Mouse (Mus musculus) heart, postnatal 0 days (tissue): ENCODE results near the gene Syt3. TPM values are rescaled to one million over a fixed set of nuclear protein-coding genes. Genes with fewer than 3 reads are reported as not detected.

Experiments
- ATAC-seq: fragments of 200-750 bp; cut with Nextera tagmentation; 2 replicates; pipeline ENCODE4 v1.8.0; 2017; ENCODE audit warnings: low read depth, moderate number of reproducible peaks, moderate library complexity; ENCODE audit not compliant: insufficient read depth
- DNase-seq: peaks from one replicate; pipeline ENCODE4 v3.0.0-alpha.2; 2016; ENCODE audit warnings: low spot score
- H3K27ac ChIP-seq: fragments of 300-500 bp; sonication (generic); 2 replicates; pipeline ENCODE4 v1.5.1; 2014; ENCODE audit warnings: low read depth, mild to moderate bottlenecking
- H3K27me3 ChIP-seq: fragments of 300-500 bp; sonication (generic); 2 replicates; pipeline ENCODE4 v1.6.1; 2014; ENCODE audit warnings: low read length, mixed read lengths; ENCODE audit not compliant: control insufficient read depth, insufficient read depth
- H3K36me3 ChIP-seq: fragments of 300-500 bp; sonication (generic); replicated peaks from 2 replicates; pipeline ENCODE4 v1.6.1; 2014; ENCODE audit warnings: low read length, mixed read lengths; ENCODE audit not compliant: control insufficient read depth, insufficient read depth
- H3K4me1 ChIP-seq: fragments of 300-500 bp; sonication (generic); 2 replicates; pipeline ENCODE4 v1.6.1; 2014; ENCODE audit warnings: antibody characterized with exemption; ENCODE audit not compliant: control insufficient read depth, insufficient read depth
- H3K4me2 ChIP-seq: fragments of 300-500 bp; sonication (generic); 2 replicates; pipeline ENCODE4 v1.6.1; 2014; ENCODE audit warnings: low read depth, mild to moderate bottlenecking, low read length, moderate library complexity
- H3K4me3 ChIP-seq: fragments of 300-500 bp; sonication (generic); 2 replicates; pipeline ENCODE4 v1.5.1; 2014; ENCODE audit warnings: low read depth, low read length
- H3K9ac ChIP-seq: fragments of 300-500 bp; sonication (generic); replicated peaks from 2 replicates; pipeline ENCODE4 v1.6.1; 2014; ENCODE audit warnings: low read depth, low read length, mixed read lengths
- H3K9me3 ChIP-seq: fragments of 300-500 bp; sonication (generic); replicated peaks from 2 replicates; pipeline ENCODE4 v1.6.1; 2016; ENCODE audit warnings: low read length; ENCODE audit not compliant: control insufficient read depth
- CTCF ChIP-seq: IDR thresholded peaks from 2 replicates; pipeline ENCODE4 v1.5.1; 2016; ENCODE audit warnings: antibody characterized with exemption, control low read depth, low read depth
- EP300 ChIP-seq: IDR thresholded peaks from 2 replicates; pipeline ENCODE4 v1.6.1; 2016; ENCODE audit warnings: antibody characterized with exemption, low read depth
- WGBS: fragments of 180-500 bp; shearing (Covaris S2); extraction: QIAGEN DNeasy Blood & Tissue Kit; methylation state at CpG from one replicate; pipeline ENCODE4 v1.1.7; 2014; 5-methylcytosine and 5-hydroxymethylcytosine counted together
- polyA plus RNA-seq: library from polyadenylated mRNA; unstranded; fragments of >200 nt; fragmentation: Nextera tagmentation; extraction: Ambion mirVana; gene quantifications from 2 replicates; pipeline ENCODE4 v1.2.1, GENCODE M21; 2015
- total RNA-seq: library from RNA; depleted of rRNA; stranded (reverse); fragments of >200 nt; gene quantifications from 2 replicates; pipeline ENCODE4 v1.2.3, GENCODE M21; 2014; ENCODE audit warnings: low replicate concordance; rRNA removed

The Syt3 gene
- total RNA-seq (0.58 and 3.1 TPM in 2 replicates), polyA plus RNA-seq (0.81 and 0.86 TPM in 2 replicates)

DNA sequence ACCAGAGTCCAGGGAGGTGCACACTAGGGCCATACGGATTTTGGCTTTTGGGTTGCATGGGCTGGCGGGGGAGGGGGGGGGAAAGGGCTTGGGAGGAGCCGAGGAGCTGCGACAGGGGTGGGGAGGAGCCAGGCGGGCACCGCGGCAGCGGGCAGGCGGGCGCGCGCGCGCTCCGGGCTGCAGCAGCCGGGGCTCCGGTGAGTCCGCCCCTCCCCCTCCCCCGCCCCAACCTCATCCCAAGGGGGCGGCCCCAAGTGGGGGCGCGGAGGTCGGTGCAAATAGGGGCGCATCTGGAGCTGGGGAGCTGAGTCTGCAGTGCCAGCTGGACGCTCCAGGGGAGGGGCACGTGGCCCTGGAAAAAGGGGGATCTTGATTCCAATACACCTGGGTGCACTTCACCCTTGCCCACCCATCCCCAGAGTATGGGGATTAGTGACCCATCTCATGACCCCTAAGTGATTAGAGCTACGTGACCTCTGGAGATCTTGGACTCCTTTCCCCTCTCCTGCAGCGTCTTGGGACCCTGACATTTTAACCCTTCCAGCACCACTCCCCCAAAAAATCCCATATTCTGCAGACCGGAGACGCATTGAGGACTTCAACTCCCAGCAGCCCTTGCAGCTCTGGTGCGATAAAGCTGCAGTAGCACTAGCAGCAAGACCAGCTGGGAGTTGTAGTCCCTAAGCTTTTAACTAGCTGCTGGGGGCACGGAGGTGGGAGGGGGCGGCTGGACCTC, at the start of gene Syt3:
TSS of gene Syt3 (plus strand) at position 123 of the 736 bp plus-strand sequence.
- peak within 1 kb of the TSS; percentile 49 for H3K4me3 ChIP-seq
- peak within 1 kb of the TSS; percentile 52; the same call in 1 of the 2 replicates for H3K9ac ChIP-seq
- H3K27ac ChIP-seq = no peak within 1 kb of the TSS
- peak; percentile 78 for ATAC-seq
- H3K4me1 ChIP-seq = peaks cover 4% of the 10 kb centered on the region
- peaks cover 12% of the 10 kb centered on the region; the same call in 1 of the 2 replicates for H3K27me3 ChIP-seq
- H3K9me3 ChIP-seq = 0 out of 2 replicates have a peak, but pooled peaks cover 3% of the 10 kb centered on the region
- TF ChIP-seq EP300 = no peak
- TF ChIP-seq CTCF = no peak
- WGBS = 1% methylated on average over 32 of the region's 33 CpGs
- DNase-seq = peak; percentile 32
- peak within 1 kb of the TSS; percentile 87 for H3K4me2 ChIP-seq
- H3K36me3 ChIP-seq = no peaks in the 10 kb centered on the region

DNA sequence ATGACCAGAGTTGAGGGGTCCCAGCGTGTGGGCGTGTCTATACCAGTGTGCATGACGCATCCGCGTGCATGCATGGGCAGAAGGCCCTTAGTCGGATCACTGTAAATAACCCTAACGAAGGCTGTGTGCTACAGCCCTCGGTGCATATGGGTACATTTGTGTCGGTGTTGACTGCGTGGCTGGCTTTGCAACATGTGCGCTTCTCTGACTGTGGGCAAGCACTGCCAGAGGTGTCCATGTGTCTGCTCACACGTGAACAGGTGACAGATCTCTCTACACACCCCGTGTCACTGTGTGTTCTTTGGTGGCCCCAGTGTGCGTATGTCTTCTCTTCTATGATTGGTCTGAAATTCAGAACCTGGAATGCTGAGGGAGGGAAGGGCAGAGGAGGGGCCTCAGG, 49.8 kb upstream of the Syt3 start:
- no peak overlapping the region for H3K4me3 ChIP-seq
- H3K4me1 ChIP-seq = no peaks in the 10 kb centered on the region
- peaks cover 55% of the 10 kb centered on the region for H3K27me3 ChIP-seq
- no peak overlapping the region for H3K9ac ChIP-seq
- DNase-seq = no peak
- no peak overlapping the region for H3K4me2 ChIP-seq
- TF ChIP-seq CTCF (no peak), EP300 (no peak)
- 57% methylated on average over 14 of the region's 14 CpGs for WGBS
- H3K9me3 ChIP-seq = no peaks in the 10 kb centered on the region
- no peak for ATAC-seq
- no peaks in the 10 kb centered on the region for H3K36me3 ChIP-seq
- no peak overlapping the region for H3K27ac ChIP-seq

DNA sequence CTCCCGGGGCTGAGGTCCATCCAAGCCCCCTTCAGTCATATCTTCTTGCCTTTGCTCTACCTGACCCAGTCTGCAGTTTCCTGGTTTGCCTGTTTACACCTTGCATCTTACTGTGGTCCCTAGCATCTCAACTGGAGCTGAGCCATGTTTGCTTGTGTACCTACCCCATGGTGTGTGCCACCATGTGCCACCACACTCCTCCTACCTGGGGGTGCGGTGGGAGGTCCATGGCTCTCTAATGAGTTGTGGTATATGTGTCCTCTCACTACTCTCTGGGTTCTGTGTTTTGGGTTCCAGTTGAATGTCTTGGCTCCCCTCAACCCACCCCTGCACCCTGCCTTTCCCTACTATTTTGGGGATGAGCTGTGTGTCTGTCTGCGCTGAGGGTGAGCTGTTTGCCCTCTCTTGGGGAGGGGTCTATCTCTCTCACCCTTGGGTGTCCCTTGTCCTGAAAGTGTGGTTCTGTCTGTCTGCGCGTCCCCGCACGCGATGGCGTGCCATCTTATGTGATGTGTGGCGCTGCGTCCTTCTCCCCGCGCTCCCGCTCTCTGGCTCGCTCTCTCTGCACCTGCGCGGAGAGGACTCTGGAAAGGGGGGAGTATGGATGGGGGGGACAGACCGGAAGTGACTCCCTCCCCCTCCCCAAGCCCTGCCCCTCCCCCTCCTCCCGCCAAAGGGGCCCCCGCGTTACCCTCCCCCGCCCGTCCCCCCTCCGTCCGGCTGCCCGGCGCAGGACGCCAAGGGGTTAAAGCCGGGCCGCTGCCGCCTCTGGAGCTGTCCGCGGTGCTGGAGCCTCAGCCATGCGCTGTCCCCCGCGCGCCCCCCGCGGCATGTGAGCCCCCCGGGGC, 48.6 kb upstream of the Syt3 start:
- WGBS = 6% methylated on average over 26 of the region's 40 CpGs
- ATAC-seq (peak; percentile 44; the same call in 1 of the 2 replicates), DNase-seq (no peak)
- Histone ChIP-seq H3K9ac (no peak overlapping the region), H3K27me3 (peaks cover 63% of the 10 kb centered on the region), H3K4me3 (peak overlapping the region; percentile 28), H3K4me1 (no peaks in the 10 kb centered on the region), H3K27ac (no peak overlapping the region), H3K4me2 (peak overlapping the region; percentile 50), H3K9me3 (no peaks in the 10 kb centered on the region), H3K36me3 (no peaks in the 10 kb centered on the region)
- TF ChIP-seq EP300 = no peak
- no peak for TF ChIP-seq CTCF

DNA sequence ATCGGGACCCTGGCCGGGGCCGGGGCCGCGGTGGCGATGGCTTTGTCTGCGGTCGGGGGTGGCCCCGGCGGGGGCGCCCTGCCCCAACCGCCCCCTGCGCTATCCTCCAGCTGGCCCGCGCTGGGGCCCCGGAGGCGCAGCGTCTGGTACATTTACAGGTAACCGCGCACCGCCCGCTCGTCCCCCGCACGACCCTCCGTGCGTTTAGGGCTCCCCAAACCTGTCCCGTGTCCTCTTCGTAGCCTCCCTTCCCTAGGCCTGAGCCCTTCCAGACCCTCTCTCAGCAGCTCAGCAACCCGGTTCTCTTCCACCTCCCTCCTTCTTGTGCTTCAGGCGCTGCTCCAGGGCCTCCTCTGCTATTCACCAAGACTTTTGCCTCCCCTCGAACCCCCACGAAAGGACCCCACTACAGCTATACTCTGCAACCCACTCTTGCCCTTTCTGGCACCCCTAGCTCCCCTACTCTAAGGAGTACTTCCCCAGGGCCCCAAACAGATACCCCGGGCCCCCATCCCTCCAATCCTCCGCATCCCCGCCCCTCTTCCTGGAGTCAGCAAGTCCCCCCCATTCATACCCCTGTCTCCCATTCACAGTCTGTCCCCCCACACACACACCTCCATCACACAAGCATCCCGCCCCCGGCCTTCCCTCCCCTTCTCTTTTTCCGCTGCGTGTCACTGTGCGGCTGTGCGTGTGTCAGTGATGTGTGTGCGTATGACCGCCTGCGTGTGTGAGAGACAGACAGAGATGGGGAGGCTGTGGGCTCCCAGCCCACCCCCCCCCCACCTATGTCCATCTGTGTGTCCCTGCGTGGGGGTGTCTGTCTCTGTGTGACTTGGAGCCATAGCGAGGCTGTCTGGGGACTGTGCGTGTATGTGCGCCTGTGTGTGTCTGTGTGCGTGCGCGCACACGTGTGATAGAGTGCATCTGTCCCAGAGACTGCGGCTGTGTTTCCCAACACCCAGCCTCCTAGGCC, 47.6 kb upstream of the Syt3 start:
- Histone ChIP-seq H3K36me3 (no peaks in the 10 kb centered on the region), H3K4me1 (no peaks in the 10 kb centered on the region), H3K4me3 (peak overlapping the region; percentile 28), H3K9me3 (no peaks in the 10 kb centered on the region), H3K9ac (no peak overlapping the region), H3K4me2 (peak overlapping the region; percentile 50), H3K27ac (no peak overlapping the region), H3K27me3 (peaks cover 71% of the 10 kb centered on the region)
- TF ChIP-seq EP300 (no peak), CTCF (no peak)
- ATAC-seq (no peak; the same call in 1 of the 2 replicates), DNase-seq (no peak)
- WGBS = 3% methylated on average over 35 of the region's 54 CpGs
